Mouse (Mus musculus): ENCODE results near the gene Prrt4. TPM values are rescaled to one million over a fixed set of nuclear protein-coding genes. Genes with fewer than 3 reads are reported as not detected.

Gene Prrt4
- polyA plus RNA-seq, 1 experiment, result not detected

DNA sequence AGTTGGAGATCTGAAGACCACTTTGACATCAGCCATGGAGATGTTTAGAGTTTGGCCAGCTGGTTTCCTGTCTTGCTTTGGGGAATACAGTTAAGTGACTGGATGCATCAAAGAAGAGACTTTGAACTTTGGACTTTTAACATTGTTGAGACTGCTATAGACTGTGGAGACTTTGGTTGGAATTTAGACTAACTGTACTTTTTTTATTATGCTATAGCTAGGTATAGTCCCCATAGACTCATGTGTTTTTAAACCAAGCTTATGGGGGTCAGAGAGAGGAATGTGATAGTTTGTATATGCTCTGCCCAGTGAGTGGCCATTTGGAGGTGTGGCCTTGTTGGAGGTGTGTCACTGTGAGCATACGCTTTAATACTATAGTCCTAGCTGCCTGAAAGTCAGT lies 29.4 kb downstream of the Prrt4 start:
- no peaks in the 10 kb centered on the region for H3K4me1 ChIP-seq (ENCODE audit: control insufficient read depth, insufficient read depth, low read length)
- 85% methylated on average over 1 of the region's 1 CpGs for WGBS
- H3K27ac ChIP-seq (ENCODE audit: control insufficient read depth, insufficient read depth, low read depth, low read length, poor library complexity), result no peak overlapping the region
- no peak overlapping the region for H3K4me3 ChIP-seq (replicated peaks; ENCODE audit: control insufficient read depth, low read depth, low read length)
- no peak for TF ChIP-seq POLR2A (IDR thresholded peaks at IDR 0.05; ENCODE audit: borderline replicate concordance, control insufficient read depth, low read depth, low read length)
- no peak for TF ChIP-seq CTCF (IDR thresholded peaks at IDR 0.05; ENCODE audit: control insufficient read depth, insufficient read depth, low read length)

DNA sequence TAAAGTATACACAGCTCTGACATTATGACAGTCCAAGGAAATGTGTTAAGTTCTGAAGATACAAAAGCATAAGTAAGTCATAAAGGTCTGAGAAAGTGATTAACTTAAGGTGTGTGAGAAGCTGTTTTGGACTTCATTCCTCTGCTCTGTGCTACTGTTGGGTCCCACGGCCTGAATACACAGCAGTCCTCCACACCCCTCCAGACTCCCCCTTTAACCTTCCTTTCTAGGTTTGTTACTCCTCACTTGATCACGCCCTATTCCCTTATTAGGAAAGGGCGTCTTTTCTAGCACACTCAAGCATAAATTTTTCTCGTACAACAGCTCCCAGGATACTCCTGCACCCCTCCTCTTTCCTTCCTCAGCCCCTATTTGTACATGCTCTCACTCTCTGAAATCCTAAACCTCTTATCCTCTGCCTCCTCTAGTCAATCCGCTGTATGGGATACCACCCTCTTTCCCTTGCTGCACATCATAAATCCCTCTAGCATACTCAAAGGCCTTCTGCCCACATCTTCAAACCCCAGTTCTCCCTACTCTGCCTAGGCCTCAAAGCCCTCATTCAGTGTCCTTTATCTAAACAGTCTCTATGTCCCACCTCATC lies 31.9 kb downstream of the Prrt4 start:
- WGBS, result 74% methylated on average over 5 of the region's 5 CpGs
- no peak for TF ChIP-seq CTCF (IDR thresholded peaks at IDR 0.05; ENCODE audit: control insufficient read depth, insufficient read depth, low read length)
- Histone ChIP-seq H3K4me1 (ENCODE audit: control insufficient read depth, insufficient read depth, low read length) (no peaks in the 10 kb centered on the region), H3K4me3 (replicated peaks; ENCODE audit: control insufficient read depth, low read depth, low read length) (no peak overlapping the region), H3K27ac (ENCODE audit: control insufficient read depth, insufficient read depth, low read depth, low read length, poor library complexity) (no peak overlapping the region)

DNA sequence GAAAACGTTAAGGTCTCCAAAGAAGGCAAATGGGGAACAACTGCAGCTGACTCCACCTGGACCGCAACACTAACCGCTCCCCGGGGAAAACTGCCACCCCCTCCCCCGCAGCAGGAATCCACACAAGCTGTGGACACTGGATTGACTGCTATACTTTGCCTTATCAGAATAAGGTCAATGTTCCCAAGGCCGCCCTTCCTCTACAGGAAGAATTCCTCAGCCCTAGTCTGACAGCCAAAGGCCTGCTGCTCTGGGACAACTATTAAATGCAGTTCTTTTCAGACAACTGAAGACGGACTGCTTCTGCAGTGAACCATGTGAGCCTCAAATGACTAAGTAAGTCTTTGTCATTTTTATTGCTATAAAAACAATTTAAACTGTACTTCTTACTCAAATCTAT lies 32.7 kb downstream of the Prrt4 start:
- WGBS, result 75% methylated on average over 7 of the region's 7 CpGs
- no peaks in the 10 kb centered on the region for H3K4me1 ChIP-seq (ENCODE audit: control insufficient read depth, insufficient read depth, low read length)
- H3K27ac ChIP-seq (ENCODE audit: control insufficient read depth, insufficient read depth, low read depth, low read length, poor library complexity), result no peak overlapping the region
- TF ChIP-seq POLR2A (IDR thresholded peaks at IDR 0.05; ENCODE audit: borderline replicate concordance, control insufficient read depth, low read depth, low read length) (no peak), CTCF (IDR thresholded peaks at IDR 0.05; ENCODE audit: control insufficient read depth, insufficient read depth, low read length) (no peak)
- no peak overlapping the region for H3K4me3 ChIP-seq (replicated peaks; ENCODE audit: control insufficient read depth, low read depth, low read length)

DNA sequence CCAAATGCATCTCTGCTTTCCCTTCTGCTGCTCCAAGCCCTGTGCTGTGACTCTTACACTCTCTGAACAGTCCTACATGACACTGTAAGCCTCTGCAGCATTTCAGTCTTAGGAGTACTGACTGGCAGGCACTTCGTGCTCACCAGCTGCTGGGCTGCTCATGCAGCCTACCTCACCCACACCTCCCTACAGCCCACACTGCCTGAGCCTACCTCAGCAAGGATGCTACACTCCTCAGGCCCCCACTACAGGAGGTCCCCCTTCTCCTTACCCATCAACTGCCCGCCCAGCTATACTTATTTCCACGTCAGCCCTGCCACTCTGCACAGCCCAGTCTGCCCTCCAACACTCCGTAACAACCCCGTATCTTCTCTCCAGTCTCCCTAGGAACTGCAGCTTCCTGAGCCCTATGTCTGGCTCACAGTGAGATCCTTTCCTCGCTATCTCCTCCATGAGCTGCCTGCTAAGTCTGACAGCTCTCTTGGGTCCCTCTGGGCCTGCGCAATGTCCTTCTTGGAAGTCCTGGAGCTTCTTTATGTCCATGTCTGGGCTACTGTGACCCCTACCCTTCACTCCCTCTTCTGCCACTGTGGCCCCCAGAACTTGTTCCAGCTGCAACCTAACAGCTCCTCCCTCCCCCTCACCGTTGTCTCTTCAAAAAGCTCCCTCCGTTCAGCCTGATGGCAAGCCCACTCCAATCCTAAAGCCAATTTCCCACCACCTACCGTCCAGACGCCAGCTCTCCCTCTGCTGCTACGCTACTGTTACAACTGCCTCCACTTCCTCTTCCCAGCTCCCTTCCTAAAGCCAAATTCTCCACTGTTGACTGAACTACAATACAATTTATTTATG lies 33.7 kb downstream of the Prrt4 start:
- Histone ChIP-seq H3K4me1 (ENCODE audit: control insufficient read depth, insufficient read depth, low read length) (no peaks in the 10 kb centered on the region), H3K27ac (ENCODE audit: control insufficient read depth, insufficient read depth, low read depth, low read length, poor library complexity) (no peak overlapping the region), H3K4me3 (replicated peaks; ENCODE audit: control insufficient read depth, low read depth, low read length) (no peak overlapping the region)
- TF ChIP-seq POLR2A (IDR thresholded peaks at IDR 0.05; ENCODE audit: borderline replicate concordance, control insufficient read depth, low read depth, low read length) (no peak), CTCF (IDR thresholded peaks at IDR 0.05; ENCODE audit: control insufficient read depth, insufficient read depth, low read length) (no peak)
- WGBS, result 68% methylated on average over 12 of the region's 12 CpGs

DNA sequence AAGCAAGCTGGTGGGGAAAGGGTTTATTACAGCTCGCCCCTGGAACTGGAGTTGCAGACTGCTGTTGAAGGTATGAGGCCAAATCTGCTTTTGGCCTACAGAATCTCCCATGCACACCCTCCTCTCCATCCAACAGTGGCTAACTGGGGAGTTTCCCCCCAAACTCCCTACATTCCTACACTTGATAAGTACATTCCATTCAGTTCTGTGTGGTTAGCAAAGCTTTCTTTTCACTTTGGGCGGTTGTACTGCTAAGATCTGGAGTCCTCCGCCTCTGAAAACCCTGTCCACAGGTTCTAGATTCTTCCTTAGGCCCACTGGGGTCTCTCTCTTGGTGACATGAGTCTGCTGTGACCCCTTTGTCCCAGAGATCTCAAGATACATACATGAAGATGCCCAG lies 34.4 kb downstream of the Prrt4 start:
- Histone ChIP-seq H3K4me1 (ENCODE audit: control insufficient read depth, insufficient read depth, low read length) (no peaks in the 10 kb centered on the region), H3K4me3 (replicated peaks; ENCODE audit: control insufficient read depth, low read depth, low read length) (no peak overlapping the region), H3K27ac (ENCODE audit: control insufficient read depth, insufficient read depth, low read depth, low read length, poor library complexity) (no peak overlapping the region)
- no peak for TF ChIP-seq POLR2A (IDR thresholded peaks at IDR 0.05; ENCODE audit: borderline replicate concordance, control insufficient read depth, low read depth, low read length)
- no peak for TF ChIP-seq CTCF (IDR thresholded peaks at IDR 0.05; ENCODE audit: control insufficient read depth, insufficient read depth, low read length)
- 94% methylated on average over 3 of the region's 3 CpGs for WGBS

DNA sequence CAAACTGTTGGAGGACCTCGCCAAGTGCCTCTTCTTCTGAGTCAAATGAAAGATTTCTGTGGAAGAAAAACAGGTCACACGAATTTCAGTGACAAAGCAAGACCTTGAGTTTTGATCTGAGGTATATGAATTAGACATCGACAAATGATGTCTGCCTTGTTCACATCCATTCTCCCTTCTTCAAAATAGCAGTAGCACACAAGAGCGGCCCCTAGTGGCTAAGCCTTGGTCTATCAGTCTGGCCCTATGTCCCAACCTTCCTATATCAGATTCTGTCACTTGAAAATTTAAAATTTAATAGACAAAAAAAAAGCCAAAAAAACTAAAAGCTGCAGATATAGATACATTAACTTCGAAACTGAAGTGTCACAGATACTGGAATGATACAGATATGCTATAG lies 35.8 kb downstream of the Prrt4 start:
- Histone ChIP-seq H3K4me1 (ENCODE audit: control insufficient read depth, insufficient read depth, low read length) (no peaks in the 10 kb centered on the region; the same call in 1 of the 2 replicates), H3K4me3 (replicated peaks; ENCODE audit: control insufficient read depth, low read depth, low read length) (no peak overlapping the region), H3K27ac (ENCODE audit: control insufficient read depth, insufficient read depth, low read depth, low read length, poor library complexity) (no peak overlapping the region)
- TF ChIP-seq CTCF (IDR thresholded peaks at IDR 0.05; ENCODE audit: control insufficient read depth, insufficient read depth, low read length), result peak; percentile 51
- no peak for TF ChIP-seq POLR2A (IDR thresholded peaks at IDR 0.05; ENCODE audit: borderline replicate concordance, control insufficient read depth, low read depth, low read length)
- 39% methylated on average over 5 of the region's 5 CpGs for WGBS

DNA sequence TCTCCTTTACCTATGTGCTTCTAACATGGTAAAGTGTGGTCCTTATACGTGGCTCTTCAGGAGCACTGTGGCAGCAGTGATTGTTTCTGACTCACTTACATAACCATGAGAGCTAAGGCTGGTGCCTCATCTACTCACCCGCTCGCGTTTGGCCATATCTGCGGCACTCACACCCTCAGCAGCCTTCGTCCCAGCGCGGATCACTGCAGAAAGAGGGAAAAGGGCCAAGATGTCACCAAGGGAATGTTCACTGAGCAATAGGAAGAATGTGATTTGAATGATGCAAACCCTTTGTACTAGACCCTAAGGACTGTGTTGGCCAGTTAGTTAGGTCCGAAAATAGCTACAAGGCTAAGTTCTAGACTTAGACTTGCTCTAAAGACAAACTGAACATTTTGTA lies 41.9 kb downstream of the Prrt4 start:
- Histone ChIP-seq H3K4me3 (replicated peaks; ENCODE audit: control insufficient read depth, low read depth, low read length) (no peak overlapping the region), H3K27ac (ENCODE audit: control insufficient read depth, insufficient read depth, low read depth, low read length, poor library complexity) (no peak overlapping the region), H3K4me1 (ENCODE audit: control insufficient read depth, insufficient read depth, low read length) (no peaks in the 10 kb centered on the region; the same call in 1 of the 2 replicates)
- 90% methylated on average over 9 of the region's 9 CpGs for WGBS
- TF ChIP-seq CTCF (IDR thresholded peaks at IDR 0.05; ENCODE audit: control insufficient read depth, insufficient read depth, low read length), result no peak

DNA sequence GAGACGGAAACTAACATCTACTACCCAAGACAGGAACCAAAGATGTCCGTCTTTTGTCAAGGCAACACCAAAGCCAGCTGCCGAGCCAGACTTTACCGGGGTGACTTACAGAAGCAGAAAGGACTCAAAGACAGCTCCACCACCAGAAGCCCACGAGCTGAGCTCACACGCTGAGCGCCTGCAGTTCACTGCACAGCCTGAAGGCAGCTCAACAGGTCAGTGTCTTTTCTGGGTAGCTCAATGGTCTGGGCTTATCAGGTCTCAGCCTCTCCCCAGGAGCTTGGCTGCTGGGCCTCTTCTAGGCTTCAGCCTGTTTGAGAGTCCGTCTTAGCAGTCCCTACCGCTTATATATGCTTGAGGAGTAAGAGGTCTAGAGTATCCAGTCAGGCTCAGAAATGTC lies 46.3 kb downstream of the Prrt4 start:
- Histone ChIP-seq H3K4me1 (ENCODE audit: control insufficient read depth, insufficient read depth, low read length) (no peaks in the 10 kb centered on the region), H3K27ac (ENCODE audit: control insufficient read depth, insufficient read depth, low read depth, low read length, poor library complexity) (no peak overlapping the region; the same call in 1 of the 2 replicates), H3K4me3 (replicated peaks; ENCODE audit: control insufficient read depth, low read depth, low read length) (no peak overlapping the region)
- no peak for TF ChIP-seq CTCF (IDR thresholded peaks at IDR 0.05; ENCODE audit: control insufficient read depth, insufficient read depth, low read length)
- no peak for TF ChIP-seq POLR2A (IDR thresholded peaks at IDR 0.05; ENCODE audit: borderline replicate concordance, control insufficient read depth, low read depth, low read length)
- WGBS, result 94% methylated on average over 9 of the region's 9 CpGs

Data from bone marrow, adult 2 months (tissue).